Mouse (Mus musculus) stomach, postnatal 0 days (tissue): ENCODE measurements at regions not wholly inside any gene's neighbourhood (a gene's known extent, or its start where the extent isn't known, plus 50 kb on each side); places are given as distances from the start of the nearest gene placed in this dataset.

Experiments used
- ATAC-seq: fragments of 200-750 bp; cut with Nextera tagmentation; 2 replicates; pipeline ENCODE4 v1.8.0; 2017; ENCODE audit not compliant: low FRiP score, low TSS enrichment
- DNase-seq: peaks from one replicate; pipeline ENCODE4 v3.0.0-alpha.2; 2016; ENCODE audit warnings: low spot score
- H3K27ac ChIP-seq: fragments of 300-500 bp; sonication (generic); replicated peaks from 2 replicates; pipeline ENCODE4 v1.5.1; 2014; ENCODE audit warnings: mild to moderate bottlenecking, control low read depth
- H3K27me3 ChIP-seq: fragments of 300-500 bp; sonication (generic); 2 replicates; pipeline ENCODE4 v1.6.1; 2014; ENCODE audit warnings: low read length; ENCODE audit not compliant: control insufficient read depth, insufficient read depth
- H3K36me3 ChIP-seq: fragments of 300-500 bp; sonication (generic); 2 replicates; pipeline ENCODE4 v1.6.1; 2014; ENCODE audit warnings: low read length, mixed read lengths; ENCODE audit not compliant: control insufficient read depth, insufficient read depth
- H3K4me1 ChIP-seq: fragments of 300-500 bp; sonication (generic); replicated peaks from 2 replicates; pipeline ENCODE4 v1.6.1; 2014; ENCODE audit warnings: antibody characterized with exemption; ENCODE audit not compliant: control insufficient read depth, insufficient read depth
- H3K4me2 ChIP-seq: fragments of 300-500 bp; sonication (generic); replicated peaks from 2 replicates; pipeline ENCODE4 v1.6.1; 2014; ENCODE audit warnings: low read depth, mild to moderate bottlenecking, control low read depth, moderate library complexity
- H3K4me3 ChIP-seq: fragments of 300-500 bp; sonication (generic); 2 replicates; pipeline ENCODE4 v1.5.1; 2014; ENCODE audit warnings: low read depth, low read length, control low read depth
- H3K9ac ChIP-seq: fragments of 300-500 bp; sonication (generic); 2 replicates; pipeline ENCODE4 v1.6.1; 2014; ENCODE audit warnings: mild to moderate bottlenecking, low read length, control low read depth, mixed read lengths
- H3K9me3 ChIP-seq: fragments of 300-500 bp; sonication (generic); 2 replicates; pipeline ENCODE4 v1.6.1; 2016; ENCODE audit warnings: low read length; ENCODE audit not compliant: control insufficient read depth
- CTCF ChIP-seq: IDR thresholded peaks from 2 replicates; pipeline ENCODE4 v1.5.1; 2016; ENCODE audit warnings: antibody characterized with exemption, low read depth, mild to moderate bottlenecking, moderate library complexity
- EP300 ChIP-seq: optimal IDR thresholded peaks from 2 replicates; pipeline ENCODE3; 2016; ENCODE audit warnings: antibody characterized with exemption
- WGBS: fragments of 180-500 bp; shearing (Covaris S2); extraction: QIAGEN DNeasy Blood & Tissue Kit; methylation state at CpG from one replicate; pipeline ENCODE4 v1.1.7; 2014; 5-methylcytosine and 5-hydroxymethylcytosine counted together

DNA sequence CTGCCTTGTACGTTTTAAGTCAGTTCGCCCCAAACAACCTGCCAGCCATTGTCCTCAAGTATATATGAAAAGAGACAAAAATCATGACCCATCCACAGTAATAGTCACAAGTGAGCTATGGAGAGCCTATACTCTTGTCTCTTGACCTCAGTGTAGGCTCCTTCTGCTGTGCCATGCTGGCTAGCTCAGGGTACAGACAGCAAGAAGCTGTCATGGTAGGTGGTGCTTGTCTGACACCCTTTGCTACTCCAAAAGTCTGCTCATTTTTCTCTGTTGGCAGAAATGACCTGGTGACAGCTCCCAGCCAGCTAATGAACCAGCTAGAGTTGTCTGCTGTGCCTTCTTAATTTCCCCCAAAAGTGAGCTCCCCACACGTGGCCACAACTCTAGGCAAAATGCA is 75.3 kb upstream of the Tenm4 start:
- Histone ChIP-seq H3K4me3 (no peak overlapping the region), H3K9me3 (no peaks in the 10 kb centered on the region), H3K27me3 (no peaks in the 10 kb centered on the region), H3K9ac (no peak overlapping the region), H3K36me3 (no peaks in the 10 kb centered on the region), H3K27ac (no peak overlapping the region), H3K4me1 (no peaks in the 10 kb centered on the region), H3K4me2 (no peak overlapping the region)
- ATAC-seq (no peak), DNase-seq (no peak)
- TF ChIP-seq CTCF (no peak), EP300 (no peak)
- WGBS: 76% methylated on average over 3 of the region's 3 CpGs

DNA sequence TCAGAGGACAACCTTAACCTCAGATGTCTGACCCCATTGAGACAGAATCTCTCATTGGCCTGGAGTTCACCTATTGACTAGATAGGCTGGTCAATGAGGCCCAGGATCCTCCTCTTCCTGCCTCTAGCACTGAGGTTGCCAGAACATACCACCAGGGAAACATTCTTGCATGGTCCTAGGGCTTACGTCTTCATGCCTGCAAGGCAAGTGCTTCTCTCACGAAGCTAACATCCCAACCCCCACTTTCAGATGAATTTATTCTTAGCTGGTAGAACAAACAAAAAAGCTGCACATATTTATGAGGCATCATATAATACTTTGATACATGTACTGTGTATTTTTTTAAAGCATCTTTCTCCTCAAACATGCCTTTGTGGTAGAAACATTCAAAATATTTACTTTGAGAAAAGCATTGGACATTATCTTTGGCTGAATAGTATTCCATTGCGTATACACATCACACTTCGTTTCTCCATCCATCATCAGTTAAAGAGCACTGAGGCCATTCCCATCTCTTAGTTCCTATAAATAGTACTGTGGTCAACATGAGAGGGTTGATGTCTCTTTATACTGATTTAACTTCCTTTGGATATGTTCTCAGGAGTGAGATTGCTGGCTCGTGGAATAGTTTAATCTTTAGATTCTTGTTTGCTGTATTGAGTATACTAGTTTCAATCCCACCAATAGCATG is 72.2 kb upstream of the Tenm4 start:
- Histone ChIP-seq H3K27ac (no peak overlapping the region), H3K4me3 (no peak overlapping the region)
- TF ChIP-seq CTCF (no peak), EP300 (no peak)

DNA sequence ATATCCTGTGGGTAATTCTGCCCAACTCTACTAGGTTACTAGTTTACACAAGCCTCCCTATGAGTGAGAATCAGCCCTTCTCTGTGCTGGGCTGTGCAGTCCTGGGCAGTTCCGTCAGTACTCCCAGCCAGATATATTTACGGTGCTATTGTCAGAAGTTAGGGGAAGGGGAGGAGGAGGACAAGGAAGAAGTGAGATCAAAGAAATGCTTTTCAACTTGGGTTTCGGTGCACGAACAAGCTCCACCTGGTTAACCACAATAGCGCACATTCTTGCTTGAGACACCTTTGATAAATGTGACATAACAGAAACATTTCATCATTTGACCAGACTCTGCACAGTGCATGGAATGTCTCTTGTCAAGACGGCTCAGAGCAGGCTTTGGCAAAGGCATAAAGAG is 68.3 kb upstream of the Tenm4 start:
- Histone ChIP-seq H3K36me3 (no peaks in the 10 kb centered on the region), H3K27ac (no peak overlapping the region), H3K4me3 (no peak overlapping the region), H3K4me1 (no peaks in the 10 kb centered on the region), H3K9ac (no peak overlapping the region), H3K9me3 (no peaks in the 10 kb centered on the region), H3K27me3 (no peaks in the 10 kb centered on the region), H3K4me2 (no peak overlapping the region)
- no peak for ATAC-seq
- DNase-seq: no peak
- WGBS: 21% methylated on average over 6 of the region's 6 CpGs
- TF ChIP-seq EP300 (no peak), CTCF (no peak)

More for the DNA sequence above, 72.2 kb upstream of the Tenm4 start:
- WGBS: 61% methylated on average over 5 of the region's 5 CpGs
- H3K4me2 ChIP-seq: no peak overlapping the region
- no peaks in the 10 kb centered on the region for H3K9me3 ChIP-seq
- no peaks in the 10 kb centered on the region for H3K4me1 ChIP-seq
- no peak overlapping the region for H3K9ac ChIP-seq
- H3K36me3 ChIP-seq: no peaks in the 10 kb centered on the region
- H3K27me3 ChIP-seq: no peaks in the 10 kb centered on the region
- DNase-seq (no peak), ATAC-seq (no peak)

DNA sequence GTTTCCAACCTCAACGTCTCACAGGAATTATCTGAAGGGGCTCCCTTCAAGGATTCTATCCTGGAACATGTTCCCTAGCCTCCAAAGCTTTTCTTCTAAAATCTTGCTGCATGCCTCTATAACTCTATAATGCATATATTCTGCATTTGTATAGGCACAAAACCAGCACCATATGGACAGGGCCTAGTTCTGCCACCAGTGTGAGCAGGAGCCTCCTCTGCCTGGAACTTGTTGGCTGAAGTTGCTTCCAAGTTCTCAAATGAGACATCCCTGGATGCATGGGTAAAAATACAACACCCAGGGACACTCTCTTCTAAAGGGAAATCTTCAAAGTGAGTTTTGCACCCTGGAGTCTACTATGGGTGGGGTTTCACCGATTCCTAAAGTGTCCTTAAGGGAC is 62.3 kb upstream of the Tenm4 start:
- no peak overlapping the region for H3K4me3 ChIP-seq
- no peak overlapping the region for H3K9ac ChIP-seq
- H3K27me3 ChIP-seq: no peaks in the 10 kb centered on the region
- H3K4me2 ChIP-seq: no peak overlapping the region
- ATAC-seq (no peak), DNase-seq (no peak)
- H3K9me3 ChIP-seq: no peaks in the 10 kb centered on the region
- no peaks in the 10 kb centered on the region for H3K4me1 ChIP-seq
- H3K27ac ChIP-seq: no peak overlapping the region
- no peaks in the 10 kb centered on the region for H3K36me3 ChIP-seq
- WGBS: 50% methylated on average over 2 of the region's 2 CpGs
- TF ChIP-seq EP300 (no peak), CTCF (no peak)

DNA sequence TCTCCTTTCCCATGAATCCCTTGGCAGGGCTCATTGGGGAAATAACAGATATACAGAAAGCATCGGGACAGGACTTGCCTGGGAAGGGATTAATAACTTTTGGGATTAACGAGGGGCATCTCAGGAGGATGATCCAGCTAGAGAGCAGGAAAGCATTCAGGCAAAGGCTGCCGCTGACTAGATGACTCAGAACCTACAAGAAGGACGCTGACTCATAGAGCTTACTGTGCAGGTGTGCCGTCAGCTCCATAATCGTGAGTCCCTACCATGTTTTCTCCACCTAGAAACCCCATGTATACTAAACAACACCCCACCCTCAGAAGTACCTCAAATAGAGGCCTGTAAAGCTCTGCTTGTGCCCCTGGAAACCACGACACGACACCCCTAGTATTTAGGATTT is 50.9 kb upstream of the Tenm4 start:
- Histone ChIP-seq H3K4me3 (no peak overlapping the region), H3K27me3 (no peaks in the 10 kb centered on the region), H3K27ac (no peak overlapping the region), H3K4me2 (no peak overlapping the region), H3K36me3 (no peaks in the 10 kb centered on the region), H3K9ac (no peak overlapping the region), H3K4me1 (no peaks in the 10 kb centered on the region), H3K9me3 (no peaks in the 10 kb centered on the region)
- 60% methylated on average over 8 of the region's 8 CpGs for WGBS
- TF ChIP-seq EP300: no peak
- no peak for TF ChIP-seq CTCF
- ATAC-seq (no peak), DNase-seq (no peak)
